Mouse (Mus musculus) gastrocnemius, postnatal 10 days (tissue): ENCODE measurements around the gene Gm13276. TPM values are rescaled to one million over a fixed set of nuclear protein-coding genes. Genes with fewer than 3 reads are reported as not detected.
A peak's percentile ranks its signal among the peaks of the same experiment; 100 is the strongest.
"Not testable (repeated sequence)": the region's sequence is repeated elsewhere in the genome, so short reads cannot be mapped to it uniquely, and the experiment has no call there.

Experiments
- DNase-seq: peaks from one replicate; pipeline ENCODE4 v3.0.0; 2021; ENCODE audit warnings: mixed read lengths
- long read RNA-seq, 2 experiments: library from polyadenylated mRNA; stranded (forward); transcript quantifications; one replicate each; pipeline ENCODE4 v2.0.0; 2021
- total RNA-seq, 2 experiments: library from RNA; stranded (reverse); gene quantifications; 2 replicates each; pipeline ENCODE4 v1.2.3; 2021

The Gm13276 gene
- total RNA-seq, result not detected
- long read RNA-seq, experiment 1, result 0 reads
- long read RNA-seq, experiment 2, result 0 reads

DNA sequence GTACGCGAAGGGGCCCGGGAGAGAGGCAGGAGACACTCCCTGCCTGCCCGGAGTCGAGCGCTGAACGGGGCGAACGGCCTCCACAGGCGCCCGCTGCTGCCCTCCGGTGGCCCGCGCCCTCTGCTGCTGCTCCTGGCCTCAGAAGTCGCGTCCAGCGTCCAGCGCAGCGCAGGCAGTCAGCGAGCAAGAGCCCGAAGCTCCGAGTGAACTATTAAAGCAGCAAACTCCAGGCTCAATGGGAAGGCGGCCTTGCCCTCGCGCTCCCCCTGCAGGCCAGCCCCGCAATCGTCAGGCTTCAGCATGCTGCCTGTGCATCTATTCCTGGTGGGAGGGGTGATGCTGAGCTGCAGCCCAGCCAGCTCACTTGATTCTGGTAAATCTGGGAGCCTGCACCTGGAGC lies at the start of gene Gm13276:
Gene Gm13276 (plus strand): TSS at position 301 of the 400 bp plus-strand sequence.
- DNase-seq, result not testable (repeated sequence)

GRCm38 (mm10) chr4:88738480-88738879 lies 47.0 kb upstream of the Gm13276 start:
- DNase-seq, result peak; percentile 77

DNA sequence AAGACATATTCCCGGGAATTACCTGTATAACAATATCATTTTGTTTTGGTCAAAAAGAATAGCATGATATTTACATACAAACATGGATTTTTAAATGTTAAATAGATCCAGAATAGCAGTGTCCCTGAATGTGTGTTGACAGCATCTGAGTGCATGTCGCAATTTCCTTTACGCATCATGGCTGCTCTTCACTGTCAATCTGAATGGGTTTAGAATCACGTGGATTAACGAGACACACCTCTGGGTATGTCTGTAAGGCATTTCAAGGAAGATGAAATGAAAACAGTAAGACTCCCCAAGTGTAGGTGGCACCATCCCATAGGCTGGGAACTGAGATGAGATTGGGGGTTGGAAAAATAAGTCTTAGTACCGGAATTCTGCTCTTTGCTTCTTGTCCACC lies 46.5 kb upstream of the Gm13276 start:
- no peak for DNase-seq

DNA sequence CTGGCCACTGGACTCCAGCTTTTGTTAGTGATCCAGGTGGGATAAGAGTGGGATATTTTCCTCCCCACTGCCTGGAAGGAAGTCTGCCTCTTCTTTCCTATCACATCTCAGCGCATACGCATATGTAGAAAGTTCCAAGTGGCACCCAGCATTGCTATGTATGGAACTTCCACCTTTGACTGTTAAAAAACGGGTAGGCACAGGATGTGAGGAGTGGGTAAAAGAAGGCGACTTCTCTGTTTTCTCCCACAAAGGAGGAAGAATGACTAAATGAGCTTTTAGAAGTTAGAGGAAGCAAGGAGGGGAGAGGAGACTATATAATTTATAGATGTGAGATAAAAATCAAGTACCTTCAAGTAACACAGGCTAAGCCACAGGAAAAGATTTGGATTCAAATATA lies 44.1 kb upstream of the Gm13276 start:
- DNase-seq, result no peak

- no peak for DNase-seq
These were observed 42.6 kb upstream of the Gm13276 start for GRCm38 (mm10) chr4:88742771-88743371.

- DNase-seq, result no peak
These were observed 41.3 kb upstream of the Gm13276 start for GRCm38 (mm10) chr4:88744207-88744606.

- no peak for DNase-seq
These were observed 35.6 kb upstream of the Gm13276 start for GRCm38 (mm10) chr4:88749926-88750325.

GRCm38 (mm10) chr4:88754818-88755340 lies 30.6 kb upstream of the Gm13276 start, which contains the start of gene Gm13271:
Gm13271 (plus strand) TSS chr4:88754868.
- peak; percentile 62 for DNase-seq

DNA sequence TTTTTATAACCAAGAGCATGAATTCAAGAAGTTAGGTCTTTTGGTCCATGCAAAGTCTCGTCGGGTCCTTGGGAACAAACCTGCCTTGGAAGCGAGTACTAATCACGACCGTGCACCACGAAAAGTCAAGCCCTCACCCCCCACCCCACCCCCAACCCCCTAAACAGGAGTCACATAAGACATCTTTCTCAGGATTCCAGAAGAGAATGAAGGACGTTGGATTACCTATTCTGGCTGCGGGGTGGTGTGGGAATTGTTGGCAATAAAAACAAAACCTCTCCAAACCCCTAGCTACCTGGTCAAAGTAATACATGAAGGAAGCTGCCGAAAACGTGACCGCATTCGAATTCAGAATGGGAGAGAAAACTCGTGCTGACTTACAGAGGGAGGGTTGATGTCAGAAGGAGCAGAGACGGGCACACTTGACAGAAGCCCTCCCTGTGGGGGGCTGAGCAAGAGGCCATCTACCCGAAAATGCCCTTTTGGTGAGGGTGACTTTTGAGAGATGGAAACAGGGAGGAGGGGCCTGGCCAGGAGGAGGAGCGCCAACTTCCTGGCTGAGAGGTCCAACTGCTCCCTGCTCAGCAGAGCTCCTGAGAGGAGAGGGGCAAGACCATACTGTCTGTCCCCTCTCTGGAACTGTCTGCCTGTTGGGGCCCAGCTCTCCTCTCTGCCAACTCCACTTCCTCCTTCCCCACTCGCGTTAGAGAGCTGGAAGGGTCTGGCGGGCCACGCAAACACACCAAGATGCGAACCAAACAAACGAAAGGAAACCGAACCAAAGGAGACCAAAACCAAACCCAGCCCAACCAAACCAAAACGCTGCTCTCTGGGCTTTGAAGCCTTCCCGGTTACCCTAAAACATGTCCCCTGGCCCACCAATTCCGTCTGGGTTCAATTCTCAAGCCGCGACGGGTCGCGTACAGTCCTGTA lies 28.7 kb upstream of the Gm13276 start:
- not testable (repeated sequence) for DNase-seq

DNA sequence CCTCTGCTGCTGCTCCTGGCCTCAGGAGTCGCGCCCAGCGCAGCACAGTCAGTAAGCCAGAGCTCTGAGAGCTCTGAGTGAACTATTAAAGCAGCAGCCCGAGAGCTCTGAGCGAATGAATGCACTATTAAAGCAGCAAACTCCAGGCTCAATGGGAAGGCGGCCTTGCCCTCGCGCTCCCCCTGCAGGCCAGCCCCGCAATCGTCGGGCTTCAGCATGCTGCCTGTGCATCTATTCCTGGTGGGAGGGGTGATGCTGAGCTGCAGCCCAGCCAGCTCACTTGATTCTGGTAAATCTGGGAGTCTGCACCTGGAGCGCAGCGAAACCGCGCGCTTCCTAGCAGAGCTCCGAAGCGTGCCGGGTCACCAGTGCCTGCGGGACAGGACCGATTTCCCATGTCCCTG lies 27.9 kb upstream of the Gm13276 start:
- peak; percentile 79 for DNase-seq

DNA sequence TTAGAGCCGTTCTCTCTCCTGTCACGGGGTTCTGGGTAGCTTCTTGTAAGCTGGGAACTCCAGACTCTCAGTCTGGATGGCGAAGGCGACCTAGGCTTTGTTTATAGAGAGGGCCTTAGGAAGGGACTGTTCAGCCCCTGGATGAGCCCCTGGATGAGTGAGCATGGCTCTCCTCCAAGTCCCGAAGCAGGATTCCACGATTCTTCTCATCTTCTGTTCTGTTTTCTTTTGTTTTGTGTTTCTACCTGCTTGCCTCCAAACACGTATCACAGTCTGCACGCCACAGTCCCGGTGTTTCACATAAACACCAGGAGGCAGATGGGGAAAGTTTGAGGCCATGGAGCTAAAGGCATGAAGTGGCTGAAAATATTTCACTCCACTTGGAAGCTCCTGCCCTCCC lies 26.8 kb upstream of the Gm13276 start:
- not testable (repeated sequence) for DNase-seq

DNA sequence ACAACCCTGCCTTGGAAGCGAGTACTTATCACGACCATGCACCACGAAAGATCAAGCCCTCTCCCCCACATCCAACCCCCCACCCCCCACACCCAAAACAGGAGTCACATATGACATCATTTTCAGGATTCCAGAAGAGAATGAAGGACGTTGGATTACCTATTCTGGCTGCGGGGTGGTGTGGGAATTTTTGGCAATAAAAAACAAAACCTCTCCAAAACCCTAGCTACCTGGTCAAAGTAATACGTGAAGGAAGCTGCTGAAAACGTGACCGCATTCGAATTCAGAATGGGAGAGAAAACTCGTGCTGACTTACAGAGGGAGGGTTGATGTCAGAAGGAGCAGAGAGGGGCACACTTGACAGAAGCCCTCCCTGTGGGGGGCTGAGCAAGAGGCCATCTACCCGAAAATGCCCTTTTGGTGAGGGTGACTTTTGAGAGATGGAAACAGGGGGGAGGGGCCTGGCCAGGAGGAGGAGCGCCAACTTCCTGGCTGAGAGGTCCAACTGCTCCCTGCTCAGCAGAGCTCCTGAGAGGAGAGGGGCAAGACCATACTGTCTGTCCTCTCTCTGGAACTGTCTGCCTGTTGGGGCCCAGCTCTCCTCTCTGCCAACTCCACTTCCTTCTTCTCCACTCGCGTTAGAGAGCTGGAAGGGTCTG lies 25.8 kb upstream of the Gm13276 start, which contains the start of gene Gm13283:
Gene Gm13283 (plus strand): TSS at position 510 of the 659 bp plus-strand sequence.
- peak; percentile 35 for DNase-seq

DNA sequence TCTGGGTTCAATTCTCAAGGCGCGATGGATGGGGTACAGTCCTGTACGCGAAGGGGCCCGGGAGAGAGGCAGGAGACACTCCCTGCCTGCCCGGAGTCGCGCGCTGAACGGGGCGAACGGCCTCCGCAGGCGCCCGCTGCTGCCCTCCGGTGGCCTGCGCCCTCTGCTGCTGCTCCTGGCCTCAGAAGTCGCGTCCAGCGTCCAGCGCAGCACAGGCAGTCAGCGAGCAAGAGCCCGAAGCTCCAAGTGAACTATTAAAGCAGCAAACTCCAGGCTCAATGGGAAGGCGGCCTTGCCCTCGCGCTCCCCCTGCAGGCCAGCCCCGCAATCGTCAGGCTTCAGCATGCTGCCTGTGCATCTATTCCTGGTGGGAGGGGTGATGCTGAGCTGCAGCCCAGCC lies 25.1 kb upstream of the Gm13276 start:
- DNase-seq, result peak; percentile 59

GRCm38 (mm10) chr4:88761776-88762175 lies 23.7 kb upstream of the Gm13276 start:
- peak; percentile 64 for DNase-seq

DNA sequence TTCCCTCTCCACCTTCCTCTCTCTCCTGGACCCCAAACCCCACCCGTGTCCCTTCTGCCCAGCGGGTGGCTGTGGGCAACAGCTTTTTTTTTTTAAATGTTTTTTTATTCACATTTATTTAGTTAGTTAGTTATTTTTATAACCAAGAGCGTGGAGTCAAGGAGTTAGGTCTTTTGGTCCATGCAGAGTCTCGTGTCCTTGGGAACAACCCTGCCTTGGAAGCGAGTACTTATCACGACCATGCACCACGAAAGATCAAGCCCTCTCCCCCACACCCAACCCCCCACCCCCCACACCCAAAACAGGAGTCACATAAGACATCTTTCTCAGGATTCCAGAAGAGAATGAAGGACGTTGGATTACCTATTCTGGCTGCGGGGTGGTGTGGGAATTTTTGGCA lies 23.2 kb upstream of the Gm13276 start:
- not testable (repeated sequence) for DNase-seq

DNA sequence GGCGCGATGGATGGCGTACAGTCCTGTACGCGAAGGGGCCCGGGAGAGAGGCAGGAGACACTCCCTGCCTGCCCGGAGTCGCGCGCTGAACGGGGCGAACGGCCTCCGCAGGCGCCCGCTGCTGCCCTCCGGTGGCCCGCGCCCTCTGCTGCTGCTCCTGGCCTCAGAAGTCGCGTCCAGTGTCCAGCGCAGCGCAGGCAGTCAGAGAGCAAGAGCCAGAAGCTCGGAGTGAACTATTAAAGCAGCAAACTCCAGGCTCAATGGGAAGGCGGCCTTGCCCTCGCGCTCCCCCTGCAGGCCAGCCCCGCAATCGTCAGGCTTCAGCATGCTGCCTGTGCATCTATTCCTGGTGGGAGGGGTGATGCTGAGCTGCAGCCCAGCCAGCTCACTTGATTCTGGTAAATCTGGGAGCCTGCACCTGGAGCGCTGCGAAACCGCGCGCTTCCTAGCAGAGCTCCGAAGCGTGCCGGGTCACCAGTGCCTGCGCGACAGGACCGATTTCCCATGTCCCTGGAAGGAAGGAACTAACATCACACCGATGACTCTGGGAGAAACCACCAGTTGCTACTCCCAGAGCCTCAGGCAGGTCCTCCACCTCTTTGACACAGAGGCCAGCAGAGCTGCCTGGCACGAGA lies 22.0 kb upstream of the Gm13276 start:
- DNase-seq, result not testable (repeated sequence)

DNA sequence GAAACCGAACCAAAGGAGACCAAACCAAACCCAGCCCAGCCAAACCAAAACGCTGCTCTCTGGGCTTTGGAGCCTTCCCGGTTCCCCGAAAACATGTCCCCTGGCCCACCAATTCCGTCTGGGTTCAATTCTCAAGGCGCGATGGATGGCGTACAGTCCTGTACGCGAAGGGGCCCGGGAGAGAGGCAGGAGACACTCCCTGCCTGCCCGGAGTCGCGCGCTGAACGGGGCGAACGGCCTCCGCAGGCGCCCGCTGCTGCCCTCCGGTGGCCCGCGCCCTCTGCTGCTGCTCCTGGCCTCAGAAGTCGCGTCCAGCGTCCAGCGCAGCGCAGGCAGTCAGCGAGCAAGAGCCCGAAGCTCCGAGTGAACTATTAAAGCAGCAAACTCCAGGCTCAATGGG lies 12.0 kb upstream of the Gm13276 start, which contains the start of gene Gm13290:
Gene Gm13290 (plus strand): TSS at position 301 of the 400 bp plus-strand sequence.
- DNase-seq, result not testable (repeated sequence)

DNA sequence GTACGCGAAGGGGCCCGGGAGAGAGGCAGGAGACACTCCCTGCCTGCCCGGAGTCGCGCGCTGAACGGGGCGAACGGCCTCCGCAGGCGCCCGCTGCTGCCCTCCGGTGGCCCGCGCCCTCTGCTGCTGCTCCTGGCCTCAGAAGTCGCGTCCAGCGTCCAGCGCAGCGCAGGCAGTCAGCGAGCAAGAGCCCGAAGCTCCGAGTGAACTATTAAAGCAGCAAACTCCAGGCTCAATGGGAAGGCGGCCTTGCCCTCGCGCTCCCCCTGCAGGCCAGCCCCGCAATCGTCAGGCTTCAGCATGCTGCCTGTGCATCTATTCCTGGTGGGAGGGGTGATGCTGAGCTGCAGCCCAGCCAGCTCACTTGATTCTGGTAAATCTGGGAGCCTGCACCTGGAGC lies 8.9 kb upstream of the Gm13276 start, which contains the start of gene Gm13289:
Gene Gm13289 (plus strand): TSS at position 301 of the 400 bp plus-strand sequence.
- DNase-seq, result not testable (repeated sequence)

DNA sequence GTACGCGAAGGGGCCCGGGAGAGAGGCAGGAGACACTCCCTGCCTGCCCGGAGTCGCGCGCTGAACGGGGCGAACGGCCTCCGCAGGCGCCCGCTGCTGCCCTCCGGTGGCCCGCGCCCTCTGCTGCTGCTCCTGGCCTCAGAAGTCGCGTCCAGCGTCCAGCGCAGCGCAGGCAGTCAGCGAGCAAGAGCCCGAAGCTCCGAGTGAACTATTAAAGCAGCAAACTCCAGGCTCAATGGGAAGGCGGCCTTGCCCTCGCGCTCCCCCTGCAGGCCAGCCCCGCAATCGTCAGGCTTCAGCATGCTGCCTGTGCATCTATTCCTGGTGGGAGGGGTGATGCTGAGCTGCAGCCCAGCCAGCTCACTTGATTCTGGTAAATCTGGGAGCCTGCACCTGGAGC lies 6.0 kb upstream of the Gm13276 start, which contains the start of gene Gm13272:
Gene Gm13272 (plus strand): TSS at position 301 of the 400 bp plus-strand sequence.
- DNase-seq, result not testable (repeated sequence)

DNA sequence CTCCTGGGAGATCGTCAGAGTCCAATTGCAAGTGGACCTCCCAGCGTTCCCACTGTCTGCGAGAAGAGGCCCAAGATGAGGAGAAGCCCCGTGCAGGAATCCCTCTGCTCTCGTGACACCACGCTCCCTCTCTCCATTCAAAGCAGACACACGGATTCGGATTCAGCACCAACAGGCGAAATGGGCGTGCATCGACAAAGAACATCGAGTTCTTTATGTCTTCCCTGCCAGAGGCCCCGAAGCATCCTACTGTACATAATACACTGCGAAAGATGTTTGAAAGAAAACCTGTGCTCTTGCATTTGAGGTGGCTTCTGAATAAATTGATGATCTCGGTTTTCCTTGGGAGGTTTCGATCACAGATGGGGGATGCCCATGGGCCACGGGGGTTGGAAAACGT lies 5.2 kb upstream of the Gm13276 start:
- DNase-seq, result peak; percentile 3

DNA sequence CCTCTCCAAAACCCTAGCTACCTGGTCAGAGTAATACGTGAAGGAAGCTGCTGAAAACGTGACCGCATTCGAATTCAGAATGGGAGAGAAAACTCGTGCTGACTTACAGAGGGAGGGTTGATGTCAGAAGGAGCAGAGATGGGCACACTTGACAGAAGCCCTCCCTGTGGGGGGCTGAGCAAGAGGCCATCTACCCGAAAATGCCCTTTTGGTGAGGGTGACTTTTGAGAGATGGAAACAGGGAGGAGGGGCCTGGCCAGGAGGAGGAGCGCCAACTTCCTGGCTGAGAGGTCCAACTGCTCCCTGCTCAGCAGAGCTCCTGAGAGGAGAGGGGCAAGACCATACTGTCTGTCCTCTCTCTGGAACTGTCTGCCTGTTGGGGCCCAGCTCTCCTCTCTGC lies 3.7 kb upstream of the Gm13276 start, which contains the start of gene Ifnz:
Gene Ifnz (plus strand): TSS at position 301 of the 400 bp plus-strand sequence.
- not testable (repeated sequence) for DNase-seq
